Mouse (Mus musculus) forebrain, embryonic 15.5 days (tissue): ENCODE data around the gene Il24. TPM values are rescaled to one million over a fixed set of nuclear protein-coding genes. Genes with fewer than 3 reads are reported as not detected.

Experiments
- ATAC-seq: fragments of 200-750 bp; cut with Nextera tagmentation; replicated peaks from 2 replicates; pipeline ENCODE4 v1.8.0; 2017; ENCODE audit warnings: mild to moderate bottlenecking, moderate TSS enrichment, moderate library complexity
- H3K27ac ChIP-seq: fragments of 300-500 bp; sonication (generic); replicated peaks from 2 replicates; pipeline ENCODE4 v1.5.1; 2015; ENCODE audit warnings: mild to moderate bottlenecking, inconsistent platforms
- H3K27me3 ChIP-seq: fragments of 300-500 bp; sonication (generic); 2 replicates; pipeline ENCODE4 v1.6.1; 2015; ENCODE audit warnings: inconsistent platforms
- H3K36me3 ChIP-seq: fragments of 300-500 bp; sonication (generic); 2 replicates; pipeline ENCODE4 v1.6.1; 2015; ENCODE audit warnings: mild to moderate bottlenecking, inconsistent platforms
- H3K4me1 ChIP-seq: fragments of 300-500 bp; sonication (generic); 2 replicates; pipeline ENCODE4 v1.6.1; 2015; ENCODE audit warnings: inconsistent platforms
- H3K4me2 ChIP-seq: fragments of 300-500 bp; sonication (generic); replicated peaks from 2 replicates; pipeline ENCODE4 v1.6.1; 2015; ENCODE audit warnings: mild to moderate bottlenecking, inconsistent platforms
- H3K4me3 ChIP-seq: fragments of 300-500 bp; sonication (generic); 2 replicates; pipeline ENCODE4 v1.5.1; 2015; ENCODE audit warnings: mild to moderate bottlenecking, inconsistent platforms
- H3K9ac ChIP-seq: fragments of 300-500 bp; sonication (generic); replicated peaks from 2 replicates; pipeline ENCODE4 v1.6.1; 2015; ENCODE audit warnings: mild to moderate bottlenecking, inconsistent platforms
- H3K9me3 ChIP-seq: fragments of 300-500 bp; sonication (generic); 2 replicates; pipeline ENCODE4 v1.6.1; 2016; ENCODE audit warnings: inconsistent platforms
- WGBS: fragments of 180-500 bp; shearing (Covaris S2); methylation state at CpG from one replicate; pipeline ENCODE4 v1.1.7; 2015; ENCODE audit warnings: mixed read lengths; 5-methylcytosine and 5-hydroxymethylcytosine counted together
- polyA plus RNA-seq: library from polyadenylated mRNA; unstranded; fragments of >200 nt; fragmentation: Nextera tagmentation; extraction: Ambion mirVana; gene quantifications from 2 replicates; pipeline ENCODE4 v1.2.1, GENCODE M21; 2015

Gene Il24
- polyA plus RNA-seq, 1 experiment from 2014 or later, result not detected

- no peaks in the 10 kb centered on the region for H3K9me3 ChIP-seq
- no peak overlapping the region for H3K27ac ChIP-seq
- no peaks in the 10 kb centered on the region for H3K36me3 ChIP-seq
- peak; percentile 45; the same call in 1 of the 2 replicates for ATAC-seq
- H3K4me1 ChIP-seq, result peaks cover 6% of the 10 kb centered on the region; the same call in 1 of the 2 replicates
- 22% methylated on average over 3 of the region's 3 CpGs for WGBS
- no peak overlapping the region for H3K4me3 ChIP-seq
- H3K4me2 ChIP-seq, result no peak overlapping the region
- H3K27me3 ChIP-seq, result peaks cover 8% of the 10 kb centered on the region
- H3K9ac ChIP-seq, result no peak overlapping the region
Measured at GRCm38 (mm10) chr1:130876931-130877509, 10.2 kb downstream of the Il24 start.

- 77% methylated on average over 3 of the region's 3 CpGs for WGBS
Measured at GRCm38 (mm10) chr1:130875910-130876309, 11.3 kb downstream of the Il24 start.

GRCm38 (mm10) chr1:130875139-130875538, 12.1 kb downstream of the Il24 start:
- no peaks in the 10 kb centered on the region for H3K36me3 ChIP-seq
- H3K9ac ChIP-seq, result no peak overlapping the region
- 0 out of 2 replicates have a peak, but pooled peaks have one; percentile 41 for ATAC-seq
- no peak overlapping the region for H3K4me3 ChIP-seq
- no peak overlapping the region for H3K4me2 ChIP-seq
- peaks cover 6% of the 10 kb centered on the region; the same call in 1 of the 2 replicates for H3K4me1 ChIP-seq
- H3K27ac ChIP-seq, result no peak overlapping the region
- WGBS, result 40% methylated on average over 3 of the region's 3 CpGs
- peaks cover 8% of the 10 kb centered on the region for H3K27me3 ChIP-seq
- H3K9me3 ChIP-seq, result no peaks in the 10 kb centered on the region

More at GRCm38 (mm10) chr1:130875910-130876309, 11.3 kb downstream of the Il24 start:
- no peak overlapping the region for H3K4me2 ChIP-seq
- H3K9me3 ChIP-seq, result no peaks in the 10 kb centered on the region
- H3K27me3 ChIP-seq, result peaks cover 8% of the 10 kb centered on the region
- H3K36me3 ChIP-seq, result no peaks in the 10 kb centered on the region
- H3K27ac ChIP-seq, result no peak overlapping the region
- no peak overlapping the region for H3K4me3 ChIP-seq
- peaks cover 6% of the 10 kb centered on the region; the same call in 1 of the 2 replicates for H3K4me1 ChIP-seq
- ATAC-seq, result no peak
- no peak overlapping the region for H3K9ac ChIP-seq

DNA sequence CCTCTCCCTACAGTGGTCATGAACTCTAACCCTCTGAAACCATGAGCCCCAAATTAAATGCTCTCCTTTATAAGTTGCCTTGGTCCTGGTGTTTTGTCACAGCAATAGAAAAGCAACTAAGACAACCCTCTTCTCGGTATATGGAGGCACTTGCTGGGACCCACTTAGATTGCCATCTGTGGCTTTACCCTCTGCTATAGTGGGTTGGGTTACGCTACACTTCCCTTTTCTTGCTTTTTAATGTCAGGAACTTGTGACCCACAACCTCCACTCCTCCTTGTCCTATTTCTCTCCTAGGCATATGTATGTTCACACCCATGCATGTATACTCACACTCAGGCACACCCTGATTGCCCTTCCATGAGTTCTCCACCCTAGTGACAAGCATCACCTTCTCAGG, 14.3 kb downstream of the Il24 start:
- 92% methylated on average over 2 of the region's 2 CpGs for WGBS
- peaks cover 6% of the 10 kb centered on the region for H3K27me3 ChIP-seq
- no peak overlapping the region for H3K4me2 ChIP-seq
- no peaks in the 10 kb centered on the region for H3K9me3 ChIP-seq
- H3K4me3 ChIP-seq, result no peak overlapping the region
- H3K4me1 ChIP-seq, result peaks cover 3% of the 10 kb centered on the region; the same call in 1 of the 2 replicates
- H3K9ac ChIP-seq, result no peak overlapping the region
- H3K27ac ChIP-seq, result no peak overlapping the region
- H3K36me3 ChIP-seq, result no peaks in the 10 kb centered on the region
- ATAC-seq, result no peak

- 69% methylated on average over 7 of the region's 7 CpGs for WGBS
Measured at GRCm38 (mm10) chr1:130865541-130866221, 21.6 kb downstream of the Il24 start, which contains the start of gene Fcmr. TSS of gene Fcmr (plus strand) at chr1:130865669.

GRCm38 (mm10) chr1:130864741-130865140, 22.5 kb downstream of the Il24 start:
- no peak overlapping the region for H3K4me3 ChIP-seq
- no peak overlapping the region for H3K9ac ChIP-seq
- H3K4me1 ChIP-seq, result no peaks in the 10 kb centered on the region
- no peak overlapping the region for H3K27ac ChIP-seq
- no peak overlapping the region for H3K4me2 ChIP-seq
- H3K36me3 ChIP-seq, result no peaks in the 10 kb centered on the region
- no peak for ATAC-seq
- WGBS, result 96% methylated on average over 5 of the region's 5 CpGs
- H3K9me3 ChIP-seq, result no peaks in the 10 kb centered on the region
- H3K27me3 ChIP-seq, result no peaks in the 10 kb centered on the region

More at GRCm38 (mm10) chr1:130865541-130866221, 21.6 kb downstream of the Il24 start, which contains the start of gene Fcmr:
- Histone ChIP-seq H3K4me2 (no peak within 1 kb of the TSS), H3K4me1 (no peaks in the 10 kb centered on the region), H3K36me3 (no peaks in the 10 kb centered on the region), H3K27me3 (no peaks in the 10 kb centered on the region), H3K4me3 (no peak within 1 kb of the TSS), H3K27ac (no peak within 1 kb of the TSS), H3K9me3 (no peaks in the 10 kb centered on the region), H3K9ac (no peak within 1 kb of the TSS)
- ATAC-seq, result no peak

DNA sequence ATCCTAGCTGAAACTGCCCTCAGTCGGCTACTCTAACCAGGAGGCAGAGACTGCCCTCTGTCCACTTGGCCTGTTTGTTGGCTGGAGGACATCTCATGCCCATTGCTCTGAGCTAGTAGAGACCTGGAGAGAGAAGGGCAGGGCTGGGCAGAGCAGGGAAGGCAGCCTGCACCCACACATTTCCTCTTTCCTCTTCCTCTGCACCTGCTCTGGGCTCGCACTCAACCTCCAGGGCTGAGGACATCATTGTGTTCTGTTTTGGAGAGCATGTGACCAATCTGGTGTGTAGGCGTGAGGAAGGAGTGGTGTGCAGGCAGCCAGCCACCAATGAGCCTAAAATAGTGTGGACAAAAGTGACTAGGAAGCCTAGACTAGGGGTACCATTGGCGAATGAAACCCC, 23.0 kb downstream of the Il24 start:
- H3K4me3 ChIP-seq, result no peak overlapping the region
- H3K9me3 ChIP-seq, result no peaks in the 10 kb centered on the region
- no peak overlapping the region for H3K4me2 ChIP-seq
- no peak overlapping the region for H3K9ac ChIP-seq
- no peak overlapping the region for H3K27ac ChIP-seq
- no peaks in the 10 kb centered on the region for H3K36me3 ChIP-seq
- WGBS, result 85% methylated on average over 4 of the region's 4 CpGs
- no peak for ATAC-seq
- no peaks in the 10 kb centered on the region for H3K27me3 ChIP-seq
- no peaks in the 10 kb centered on the region for H3K4me1 ChIP-seq

DNA sequence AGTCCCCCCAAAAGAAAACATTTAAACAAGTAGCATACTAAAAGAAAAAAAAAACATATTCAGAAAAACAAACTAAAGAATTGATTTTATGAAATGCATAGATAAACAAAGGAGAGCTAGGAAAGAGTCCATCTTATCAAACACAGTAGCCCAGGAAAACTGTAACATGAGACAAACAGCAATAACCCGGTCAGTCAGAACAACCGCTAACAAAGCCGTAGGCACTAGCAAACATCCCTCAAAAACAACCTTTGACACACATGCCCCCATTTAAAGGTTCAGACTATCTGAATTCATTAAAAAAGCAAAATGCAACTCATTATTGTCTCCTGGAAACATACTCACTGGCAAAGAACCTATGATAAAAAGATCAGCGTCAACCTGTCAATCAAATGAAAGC, 29.8 kb downstream of the Il24 start:
- Histone ChIP-seq H3K36me3 (no peaks in the 10 kb centered on the region), H3K4me2 (no peak overlapping the region), H3K9me3 (no peaks in the 10 kb centered on the region), H3K9ac (no peak overlapping the region), H3K27me3 (no peaks in the 10 kb centered on the region), H3K27ac (no peak overlapping the region), H3K4me3 (no peak overlapping the region), H3K4me1 (no peaks in the 10 kb centered on the region)
- no peak for ATAC-seq
- 72% methylated on average over 4 of the region's 4 CpGs for WGBS

DNA sequence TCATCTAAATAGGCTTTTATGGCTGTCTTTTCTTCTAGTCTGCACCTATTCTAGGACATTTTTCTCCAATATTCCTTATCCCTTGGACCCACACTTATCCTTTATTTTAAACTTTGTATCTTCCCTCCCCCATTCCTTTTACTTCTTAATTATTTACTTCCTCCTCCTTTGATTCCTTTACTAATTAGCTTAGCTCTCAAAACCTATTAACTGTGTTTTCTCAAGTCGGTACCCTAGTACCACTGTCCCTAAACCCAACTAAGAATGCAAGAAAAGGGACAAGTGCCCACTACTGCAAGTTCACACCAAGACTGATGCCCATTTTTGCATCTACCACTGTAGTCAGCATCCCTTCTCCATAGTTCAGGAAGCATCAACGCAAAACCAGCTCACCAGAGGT, 31.5 kb downstream of the Il24 start:
- 67% methylated on average over 2 of the region's 2 CpGs for WGBS
- ATAC-seq, result no peak
- Histone ChIP-seq H3K9me3 (no peaks in the 10 kb centered on the region), H3K4me3 (no peak overlapping the region), H3K27ac (no peak overlapping the region), H3K36me3 (no peaks in the 10 kb centered on the region), H3K4me2 (no peak overlapping the region), H3K9ac (no peak overlapping the region), H3K4me1 (no peaks in the 10 kb centered on the region), H3K27me3 (no peaks in the 10 kb centered on the region)

- Histone ChIP-seq H3K27me3 (no peaks in the 10 kb centered on the region), H3K9me3 (no peaks in the 10 kb centered on the region), H3K4me2 (no peak overlapping the region), H3K27ac (no peak overlapping the region), H3K36me3 (no peaks in the 10 kb centered on the region), H3K9ac (no peak overlapping the region), H3K4me1 (no peaks in the 10 kb centered on the region), H3K4me3 (no peak overlapping the region)
- 84% methylated on average over 9 of the region's 9 CpGs for WGBS
- no peak for ATAC-seq
Measured at GRCm38 (mm10) chr1:130854819-130855218, 32.4 kb downstream of the Il24 start.

- Histone ChIP-seq H3K27me3 (no peaks in the 10 kb centered on the region), H3K9ac (no peak overlapping the region), H3K36me3 (no peaks in the 10 kb centered on the region), H3K4me2 (no peak overlapping the region), H3K4me1 (no peaks in the 10 kb centered on the region), H3K9me3 (no peaks in the 10 kb centered on the region), H3K4me3 (no peak overlapping the region), H3K27ac (no peak overlapping the region)
- 89% methylated on average over 5 of the region's 5 CpGs for WGBS
- ATAC-seq, result no peak
Measured at GRCm38 (mm10) chr1:130850405-130850804, 36.8 kb downstream of the Il24 start.

- Histone ChIP-seq H3K4me3 (no peak overlapping the region), H3K9ac (no peak overlapping the region), H3K4me2 (no peak overlapping the region), H3K27ac (no peak overlapping the region), H3K36me3 (no peaks in the 10 kb centered on the region), H3K9me3 (no peaks in the 10 kb centered on the region), H3K4me1 (no peaks in the 10 kb centered on the region), H3K27me3 (no peaks in the 10 kb centered on the region)
- 91% methylated on average over 10 of the region's 10 CpGs for WGBS
- ATAC-seq, result no peak
Measured at GRCm38 (mm10) chr1:130849530-130850214, 37.6 kb downstream of the Il24 start.
